Mouse (Mus musculus): Measurements from ENCODE around the gene Lyl1. TPM values are rescaled to one million over a fixed set of nuclear protein-coding genes. Genes with fewer than 3 reads are reported as not detected.

Gene Lyl1
- polyA plus RNA-seq, 1 experiment = 20.2 TPM

- TF ChIP-seq POLR2A (IDR thresholded peaks at IDR 0.05; ENCODE audit: borderline replicate concordance, extremely low read depth, low read depth, low read length) (no peak), CTCF (IDR thresholded peaks at IDR 0.05; ENCODE audit: insufficient read depth, low read length) (no peak)
- H3K4me3 ChIP-seq (replicated peaks; ENCODE audit: extremely low read depth, low read depth, low read length) = no peak overlapping the region
- WGBS = 100% methylated on average over 4 of the region's 4 CpGs
- peaks cover 59% of the 10 kb centered on the region for H3K4me1 ChIP-seq (ENCODE audit: control insufficient read depth, insufficient read depth, low read length)
- DNase-seq = no peak
Observed at GRCm38 (mm10) chr8:84736521-84736920, 35.3 kb downstream of the Lyl1 start.

DNA sequence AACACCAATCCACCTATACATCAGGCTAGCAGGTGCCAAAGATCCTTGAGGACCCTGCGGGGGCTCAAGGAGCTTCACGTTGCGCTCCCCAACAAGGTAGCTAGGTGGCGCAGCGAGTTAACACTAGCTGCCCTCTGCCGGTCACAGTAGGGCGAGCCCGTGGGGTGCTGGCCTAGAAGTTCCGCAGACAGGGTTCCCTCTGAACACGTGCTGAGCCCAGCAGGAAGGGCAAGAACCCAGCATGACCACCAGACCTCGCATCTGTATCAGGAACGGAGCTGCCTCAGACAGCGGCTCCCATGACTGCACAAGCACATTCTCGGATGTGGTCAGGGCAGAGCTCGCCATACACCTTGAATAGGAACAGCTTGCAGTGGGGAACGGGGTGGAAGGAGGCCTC, 36.4 kb downstream of the Lyl1 start:
- Histone ChIP-seq H3K4me1 (ENCODE audit: control insufficient read depth, insufficient read depth, low read length) (peaks cover 59% of the 10 kb centered on the region), H3K4me3 (replicated peaks; ENCODE audit: extremely low read depth, low read depth, low read length) (peak overlapping the region; percentile 10)
- 7% methylated on average over 16 of the region's 16 CpGs for WGBS
- peak; percentile 78 for DNase-seq
- TF ChIP-seq POLR2A (IDR thresholded peaks at IDR 0.05; ENCODE audit: borderline replicate concordance, extremely low read depth, low read depth, low read length) (no peak), CTCF (IDR thresholded peaks at IDR 0.05; ENCODE audit: insufficient read depth, low read length) (peak; percentile 94)

DNA sequence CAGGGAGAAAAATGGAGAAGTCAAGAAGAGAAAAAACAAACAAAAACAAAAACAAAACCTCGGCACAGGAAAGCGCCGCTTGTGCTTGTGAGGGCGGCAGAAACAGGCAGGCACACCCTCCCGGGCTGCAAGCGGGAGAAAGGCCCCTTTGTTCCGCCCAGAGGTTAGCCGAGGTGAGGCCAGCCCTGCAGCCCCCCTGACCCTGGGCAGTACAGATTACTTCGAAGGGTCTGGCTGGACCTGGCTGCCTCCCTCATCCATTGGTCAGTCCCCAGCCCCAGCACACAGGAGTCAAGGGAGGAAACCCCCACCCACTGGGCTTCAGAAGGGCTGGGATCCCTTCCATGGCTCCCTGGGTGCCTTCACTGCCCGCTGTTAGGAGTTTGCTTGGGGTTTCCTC, 37.0 kb downstream of the Lyl1 start:
- Histone ChIP-seq H3K4me3 (replicated peaks; ENCODE audit: extremely low read depth, low read depth, low read length) (no peak overlapping the region), H3K4me1 (ENCODE audit: control insufficient read depth, insufficient read depth, low read length) (peaks cover 59% of the 10 kb centered on the region)
- TF ChIP-seq POLR2A (IDR thresholded peaks at IDR 0.05; ENCODE audit: borderline replicate concordance, extremely low read depth, low read depth, low read length) = no peak
- no peak for TF ChIP-seq CTCF (IDR thresholded peaks at IDR 0.05; ENCODE audit: insufficient read depth, low read length)
- WGBS = 35% methylated on average over 10 of the region's 10 CpGs
- no peak for DNase-seq

GRCm38 (mm10) chr8:84738715-84739400, 37.6 kb downstream of the Lyl1 start:
- TF ChIP-seq POLR2A (IDR thresholded peaks at IDR 0.05; ENCODE audit: borderline replicate concordance, extremely low read depth, low read depth, low read length) = no peak
- TF ChIP-seq CTCF (IDR thresholded peaks at IDR 0.05; ENCODE audit: insufficient read depth, low read length) = no peak
- H3K4me1 ChIP-seq (ENCODE audit: control insufficient read depth, insufficient read depth, low read length) = peaks cover 62% of the 10 kb centered on the region
- H3K4me3 ChIP-seq (replicated peaks; ENCODE audit: extremely low read depth, low read depth, low read length) = no peak overlapping the region
- DNase-seq = no peak
- WGBS = 68% methylated on average over 10 of the region's 10 CpGs

- no peak for DNase-seq
- WGBS = 0% methylated on average over 1 of the region's 1 CpGs
- peaks cover 66% of the 10 kb centered on the region for H3K4me1 ChIP-seq (ENCODE audit: control insufficient read depth, insufficient read depth, low read length)
Observed at GRCm38 (mm10) chr8:84739401-84739742, 38.1 kb downstream of the Lyl1 start.

DNA sequence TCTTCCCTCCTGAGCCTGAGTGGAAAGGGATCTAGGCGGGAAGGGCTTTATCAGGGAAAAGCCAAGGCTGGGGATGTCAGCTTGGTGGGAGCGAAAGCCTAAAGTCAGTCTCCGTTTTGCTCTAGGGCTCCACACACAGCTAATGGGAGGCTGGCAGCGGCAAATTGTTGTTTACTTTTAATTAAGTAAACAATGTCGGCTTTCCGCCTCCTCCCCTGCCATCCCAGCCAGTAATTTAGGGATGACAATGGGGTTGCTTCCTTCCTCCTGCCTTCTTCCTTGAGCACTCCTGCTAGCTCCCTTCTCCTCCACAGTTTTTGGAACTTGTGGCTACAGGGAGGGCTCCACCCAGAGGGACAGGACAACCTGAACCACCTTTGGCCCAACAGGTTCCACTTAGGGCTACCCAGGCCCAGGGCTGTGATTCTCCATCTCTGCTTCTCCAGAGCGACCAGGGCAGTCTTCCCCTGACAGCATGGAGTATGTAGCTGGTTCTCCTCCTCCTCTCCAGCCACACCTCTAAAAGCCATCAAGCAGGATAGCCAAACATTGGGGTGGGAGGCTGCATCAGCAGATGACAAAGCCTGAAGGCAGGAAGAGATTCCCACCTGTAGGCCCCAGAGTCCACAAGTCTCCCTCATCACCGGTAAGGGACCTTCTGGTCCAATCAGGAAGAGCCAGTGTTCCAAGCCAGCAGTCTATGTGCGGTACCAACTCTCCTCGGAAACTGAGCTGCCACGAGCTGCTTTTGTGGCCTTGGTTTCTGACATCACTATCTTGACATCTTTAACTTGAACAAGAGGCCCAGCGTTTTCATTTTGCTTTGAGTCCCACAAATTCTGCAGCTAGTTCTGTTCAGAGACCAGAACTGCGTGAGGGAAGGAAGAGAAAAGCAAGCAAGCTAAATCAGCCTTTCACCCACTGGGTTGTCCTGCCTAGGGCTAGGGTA, 39.9 kb downstream of the Lyl1 start:
- WGBS = 33% methylated on average over 13 of the region's 13 CpGs

More at GRCm38 (mm10) chr8:84739401-84739742, 38.1 kb downstream of the Lyl1 start:
- H3K4me3 ChIP-seq (replicated peaks; ENCODE audit: extremely low read depth, low read depth, low read length) = no peak overlapping the region
- no peak for TF ChIP-seq CTCF (IDR thresholded peaks at IDR 0.05; ENCODE audit: insufficient read depth, low read length)
- no peak for TF ChIP-seq POLR2A (IDR thresholded peaks at IDR 0.05; ENCODE audit: borderline replicate concordance, extremely low read depth, low read depth, low read length)

DNA sequence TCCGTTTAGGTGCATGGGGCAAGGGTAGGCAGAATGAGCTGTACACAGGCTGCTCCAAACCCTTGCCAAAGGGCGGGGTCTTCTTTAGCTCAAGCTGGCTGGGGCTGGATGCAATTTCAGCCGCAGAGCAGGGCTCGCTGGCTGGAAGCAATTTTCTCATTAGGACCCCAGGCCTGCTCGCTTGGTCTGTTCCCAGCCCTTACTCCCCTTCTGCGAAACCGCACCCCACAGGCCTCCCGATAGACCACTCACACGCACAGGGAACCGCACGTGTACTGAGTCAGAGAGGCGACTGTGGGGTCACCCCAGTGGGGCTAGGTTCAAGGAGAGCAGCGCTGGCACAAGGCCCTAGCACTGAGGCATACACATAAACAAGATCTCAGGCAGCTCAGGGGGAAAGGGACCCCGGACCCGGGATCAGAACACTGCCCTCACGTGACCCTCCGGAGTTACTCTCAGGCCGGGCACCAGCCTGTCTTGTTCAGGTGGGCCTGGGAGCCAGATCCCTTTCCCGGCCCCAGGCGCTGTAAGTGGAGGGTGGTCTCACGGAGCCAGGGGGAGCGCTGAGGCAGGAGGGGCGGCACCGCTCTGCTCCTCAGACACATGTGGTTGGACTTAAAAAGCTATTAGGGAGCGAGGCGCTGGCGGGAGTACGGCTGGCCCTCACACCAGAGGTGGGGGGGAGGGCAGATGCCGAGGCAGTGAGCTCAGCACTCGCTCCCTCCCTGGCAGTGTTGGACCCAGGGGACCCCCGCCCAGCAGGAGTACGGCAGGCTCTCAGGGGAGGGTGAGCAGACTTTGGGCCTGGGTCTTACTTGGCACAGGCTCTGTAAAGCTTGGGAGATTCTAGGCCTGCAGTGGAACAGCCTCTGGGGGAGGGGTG, 41.2 kb downstream of the Lyl1 start:
- peak; percentile 55 for DNase-seq
- peaks cover 75% of the 10 kb centered on the region for H3K4me1 ChIP-seq (ENCODE audit: control insufficient read depth, insufficient read depth, low read length)
- TF ChIP-seq CTCF (IDR thresholded peaks at IDR 0.05; ENCODE audit: insufficient read depth, low read length) (no peak), POLR2A (IDR thresholded peaks at IDR 0.05; ENCODE audit: borderline replicate concordance, extremely low read depth, low read depth, low read length) (no peak)
- H3K4me3 ChIP-seq (replicated peaks; ENCODE audit: extremely low read depth, low read depth, low read length) = no peak overlapping the region
- 33% methylated on average over 32 of the region's 32 CpGs for WGBS

More for the DNA sequence above, 39.9 kb downstream of the Lyl1 start:
- TF ChIP-seq POLR2A (IDR thresholded peaks at IDR 0.05; ENCODE audit: borderline replicate concordance, extremely low read depth, low read depth, low read length) (no peak), CTCF (IDR thresholded peaks at IDR 0.05; ENCODE audit: insufficient read depth, low read length) (no peak)
- Histone ChIP-seq H3K4me3 (replicated peaks; ENCODE audit: extremely low read depth, low read depth, low read length) (no peak overlapping the region), H3K4me1 (ENCODE audit: control insufficient read depth, insufficient read depth, low read length) (peaks cover 75% of the 10 kb centered on the region)
- DNase-seq = no peak

DNA sequence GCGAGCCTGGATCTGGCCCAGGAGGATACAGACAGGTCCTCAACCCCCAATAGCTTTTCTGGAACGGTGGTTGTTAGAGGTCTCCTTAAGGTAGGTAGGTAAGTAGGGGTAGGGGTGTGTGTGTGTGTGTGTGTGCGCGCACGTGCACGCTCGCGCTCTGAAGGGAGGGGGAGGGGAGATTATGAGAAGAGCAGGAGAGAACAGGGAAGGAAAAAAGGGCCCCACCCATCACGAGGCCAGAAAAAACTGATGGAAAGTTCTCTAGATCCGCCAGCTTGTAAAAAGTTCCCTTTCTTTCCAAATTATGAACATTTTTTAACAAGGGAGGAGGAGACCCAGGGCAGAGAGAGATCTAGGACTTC, 41.8 kb downstream of the Lyl1 start:
- no peak overlapping the region for H3K4me3 ChIP-seq (replicated peaks; ENCODE audit: extremely low read depth, low read depth, low read length)
- peaks cover 70% of the 10 kb centered on the region for H3K4me1 ChIP-seq (ENCODE audit: control insufficient read depth, insufficient read depth, low read length)
- TF ChIP-seq POLR2A (IDR thresholded peaks at IDR 0.05; ENCODE audit: borderline replicate concordance, extremely low read depth, low read depth, low read length) (no peak), CTCF (IDR thresholded peaks at IDR 0.05; ENCODE audit: insufficient read depth, low read length) (no peak)
- DNase-seq = no peak
- WGBS = 32% methylated on average over 10 of the region's 10 CpGs
